Mouse (Mus musculus): ENCODE data around the gene Ybey.

The Ybey gene

GRCm38 (mm10) chr10:76468203-76469162 is at the start of gene Ybey, which contains the start of gene Mcm3ap:
Gene Ybey (minus strand): TSS chr10:76469114.
Gene Mcm3ap (plus strand): TSS chr10:76468927.
- DNase-seq (ENCODE audit: low read depth, low spot score) = peak; percentile 81

- DNase-seq (ENCODE audit: low read depth, low spot score) = peak; percentile 61
These were observed 44.2 kb upstream of the Ybey start for GRCm38 (mm10) chr10:76512965-76513583.

GRCm38 (mm10) chr10:76505865-76506264 is 37.0 kb upstream of the Ybey start:
- no peak for DNase-seq (ENCODE audit: low read depth, low spot score)

GRCm38 (mm10) chr10:76504271-76504943 is 35.5 kb upstream of the Ybey start:
- no peak for DNase-seq (ENCODE audit: low read depth, low spot score)

GRCm38 (mm10) chr10:76497522-76497921 is 28.6 kb upstream of the Ybey start:
- no peak for DNase-seq (ENCODE audit: low read depth, low spot score)

GRCm38 (mm10) chr10:76496366-76496765 is 27.5 kb upstream of the Ybey start:
- no peak for DNase-seq (ENCODE audit: low read depth, low spot score)

- DNase-seq (ENCODE audit: low read depth, low spot score) = no peak
These were observed 26.6 kb upstream of the Ybey start for GRCm38 (mm10) chr10:76495501-76495900.

- DNase-seq (ENCODE audit: low read depth, low spot score) = no peak
These were observed 24.6 kb upstream of the Ybey start for GRCm38 (mm10) chr10:76493527-76493926.

GRCm38 (mm10) chr10:76489205-76489604 is 20.3 kb upstream of the Ybey start:
- no peak for DNase-seq (ENCODE audit: low read depth, low spot score)

GRCm38 (mm10) chr10:76488265-76488664 is 19.4 kb upstream of the Ybey start:
- no peak for DNase-seq (ENCODE audit: low read depth, low spot score)

- no peak for DNase-seq (ENCODE audit: low read depth, low spot score)
These were observed 17.4 kb upstream of the Ybey start for GRCm38 (mm10) chr10:76486302-76486701.

- no peak for DNase-seq (ENCODE audit: low read depth, low spot score)
These were observed 12.6 kb upstream of the Ybey start for GRCm38 (mm10) chr10:76481480-76481879.

- no peak for DNase-seq (ENCODE audit: low read depth, low spot score)
These were observed 11.9 kb upstream of the Ybey start for GRCm38 (mm10) chr10:76480851-76481250.

- DNase-seq (ENCODE audit: low read depth, low spot score) = no peak
These were observed 4.8 kb upstream of the Ybey start for GRCm38 (mm10) chr10:76473759-76474158.

GRCm38 (mm10) chr10:76462721-76463120 is 6.2 kb downstream of the Ybey start:
- no peak for DNase-seq (ENCODE audit: low read depth, low spot score)

GRCm38 (mm10) chr10:76462312-76462711 is 6.6 kb downstream of the Ybey start:
- no peak for DNase-seq (ENCODE audit: low read depth, low spot score)

- DNase-seq (ENCODE audit: low read depth, low spot score) = no peak
These were observed 7.7 kb downstream of the Ybey start for GRCm38 (mm10) chr10:76461255-76461654.

- DNase-seq (ENCODE audit: low read depth, low spot score) = no peak
These were observed 13.6 kb downstream of the Ybey start for GRCm38 (mm10) chr10:76455289-76455688.

GRCm38 (mm10) chr10:76448851-76449250 is 20.1 kb downstream of the Ybey start, which contains the start of gene 2610028H24Rik:
Gene 2610028H24Rik (plus strand): TSS chr10:76449081.
- no peak for DNase-seq (ENCODE audit: low read depth, low spot score)

GRCm38 (mm10) chr10:76447406-76448229 is 21.3 kb downstream of the Ybey start:
- no peak for DNase-seq (ENCODE audit: low read depth, low spot score)

GRCm38 (mm10) chr10:76445996-76446681 is 22.8 kb downstream of the Ybey start:
- DNase-seq (ENCODE audit: low read depth, low spot score) = no peak
